Mouse (Mus musculus) testis, adult 2 months (tissue): ENCODE measurements around the gene Tprkb.

ENCODE experiments used
- CTCF ChIP-seq: fragments of 200-500 bp; IDR thresholded peaks from 2 replicates; pipeline ENCODE4 v1.5.1; 2012; ENCODE audit warnings: low read depth, mild to moderate bottlenecking, inconsistent platforms, low read length, moderate library complexity; ENCODE audit not compliant: control insufficient read depth, insufficient read depth, insufficient replicate concordance
- POLR2A ChIP-seq: fragments of 200-500 bp; IDR thresholded peaks from 2 replicates; pipeline ENCODE4 v1.6.1; 2012; ENCODE audit warnings: low read depth, mild to moderate bottlenecking, inconsistent platforms, low read length, moderate library complexity; ENCODE audit not compliant: control insufficient read depth

DNA sequence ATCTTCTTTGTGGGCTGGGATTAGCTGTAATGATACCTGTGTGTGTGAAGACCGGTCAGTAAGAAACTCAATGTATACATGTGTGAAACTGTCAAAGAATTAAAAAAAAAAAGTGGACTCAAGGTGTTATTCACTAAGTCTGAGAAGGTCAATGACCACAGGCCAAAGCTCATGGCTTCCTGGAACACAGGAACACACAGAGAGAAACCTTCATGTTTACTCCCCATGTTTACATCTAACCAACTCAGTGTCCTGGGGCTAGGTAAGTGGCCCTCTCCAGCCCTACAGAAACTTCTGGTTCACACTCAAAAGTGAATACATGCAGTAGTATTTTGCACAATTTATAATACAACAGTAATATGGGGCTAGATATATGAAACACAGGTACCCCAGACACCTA is 2.0 kb upstream of the Tprkb start:
- TF ChIP-seq POLR2A (no peak), CTCF (no peak)
